Mouse (Mus musculus) v-Abl transformed pro-B cells (cell line): Measurements from ENCODE around the gene D16Ertd472e.

Experiments used
- in situ Hi-C, 2 experiments: fragments of 400-800 bp; cut with MboI; formaldehyde crosslinking; loops; one replicate each; pipeline ENCODE4 v1.15.1; 2025; ENCODE audit not compliant: unreplicated experiment in 2 of 2

D16Ertd472e gene

GRCm38 (mm10) chr16:78575190-78575851, 1.2 kb downstream of the D16Ertd472e start:
- in situ Hi-C loops = loop anchor here in 1 of 2 experiments (10.0 to 25.0 kb wide), 3 partner anchors 49 to 1561 kb away; partner anchors contain the start of gene Usp25

- in situ Hi-C loops = loop anchor here in 1 of 2 experiments (10.0 kb wide), 2 partner anchors 51 to 1559 kb away; partner anchors contain the start of gene Usp25
Observed at GRCm38 (mm10) chr16:78574241-78574640, 2.3 kb downstream of the D16Ertd472e start.

GRCm38 (mm10) chr16:78573016-78573415, 3.5 kb downstream of the D16Ertd472e start:
- in situ Hi-C loops = loop anchor here in 1 of 2 experiments (10.0 kb wide), 2 partner anchors 52 to 1558 kb away; partner anchors contain the start of gene Usp25

- in situ Hi-C loops = no loop called here
Observed at GRCm38 (mm10) chr16:78564110-78564821, 12.2 kb downstream of the D16Ertd472e start.

- in situ Hi-C loops = no loop called here
Observed at GRCm38 (mm10) chr16:78563093-78563971, 13.2 kb downstream of the D16Ertd472e start.

GRCm38 (mm10) chr16:78560627-78561026, 15.9 kb downstream of the D16Ertd472e start:
- in situ Hi-C loops = no loop called here

GRCm38 (mm10) chr16:78560063-78560462, 16.4 kb downstream of the D16Ertd472e start:
- in situ Hi-C loops = no loop called here

- in situ Hi-C loops = no loop called here
Observed at GRCm38 (mm10) chr16:78557573-78557972, 18.9 kb downstream of the D16Ertd472e start.

GRCm38 (mm10) chr16:78554911-78555648, 21.4 kb downstream of the D16Ertd472e start:
- in situ Hi-C loops = no loop called here

GRCm38 (mm10) chr16:78547367-78547766, 29.1 kb downstream of the D16Ertd472e start:
- in situ Hi-C loops = no loop called here

- in situ Hi-C loops = no loop called here
Observed at GRCm38 (mm10) chr16:78546529-78546928, 30.0 kb downstream of the D16Ertd472e start.

GRCm38 (mm10) chr16:78540376-78541246, 35.9 kb downstream of the D16Ertd472e start:
- in situ Hi-C loops = loop anchor here in 1 of 2 experiments (5.0 kb wide), 1 partner anchor 42 kb away; no protein-coding TSS in a partner anchor

- in situ Hi-C loops = no loop called here
Observed at GRCm38 (mm10) chr16:78537798-78538422, 38.6 kb downstream of the D16Ertd472e start.

- in situ Hi-C loops = no loop called here
Observed at GRCm38 (mm10) chr16:78537322-78537721, 39.2 kb downstream of the D16Ertd472e start.

- in situ Hi-C loops = no loop called here
Observed at GRCm38 (mm10) chr16:78534468-78534867, 42.0 kb downstream of the D16Ertd472e start.

GRCm38 (mm10) chr16:78531957-78532605, 44.4 kb downstream of the D16Ertd472e start:
- in situ Hi-C loops = no loop called here

GRCm38 (mm10) chr16:78522974-78523373, 53.5 kb downstream of the D16Ertd472e start:
- in situ Hi-C loops = no loop called here

- in situ Hi-C loops = no loop called here
Observed at GRCm38 (mm10) chr16:78518697-78519096, 57.8 kb downstream of the D16Ertd472e start.
